Mouse (Mus musculus) spleen, postnatal 10 days (tissue): ENCODE data around the gene Rpl31.
A peak's percentile ranks its signal among the peaks of the same experiment; 100 is the strongest.

Source experiments
- DNase-seq, 2 experiments: peaks; one replicate each; pipeline ENCODE4 v3.0.0; 2021 to 2022; ENCODE audit warnings: low spot score in 2 of 2

The Rpl31 gene

GRCm38 (mm10) chr1:39367601-39368266 lies at the start of gene Rpl31:
Gene Rpl31 (plus strand): TSS chr1:39367842.
- peak; percentile 86 to 95 for DNase-seq

GRCm38 (mm10) chr1:39317935-39318334 lies 49.7 kb upstream of the Rpl31 start:
- DNase-seq = no peak

GRCm38 (mm10) chr1:39318870-39319269 lies 48.8 kb upstream of the Rpl31 start:
- DNase-seq = no peak

GRCm38 (mm10) chr1:39321954-39322353 lies 45.7 kb upstream of the Rpl31 start:
- DNase-seq = no peak

- no peak for DNase-seq
These were observed 42.4 kb upstream of the Rpl31 start for GRCm38 (mm10) chr1:39325228-39325627.

- DNase-seq = no peak
These were observed 40.1 kb upstream of the Rpl31 start for GRCm38 (mm10) chr1:39327546-39327945.

GRCm38 (mm10) chr1:39330857-39331594 lies 36.6 kb upstream of the Rpl31 start:
- DNase-seq = no peak

GRCm38 (mm10) chr1:39332456-39332855 lies 35.2 kb upstream of the Rpl31 start:
- DNase-seq = no peak

- no peak for DNase-seq
These were observed 32.0 kb upstream of the Rpl31 start for GRCm38 (mm10) chr1:39335561-39336196.

- DNase-seq = no peak
These were observed 30.9 kb upstream of the Rpl31 start for GRCm38 (mm10) chr1:39336788-39337187.

- no peak for DNase-seq
These were observed 28.8 kb upstream of the Rpl31 start for GRCm38 (mm10) chr1:39338831-39339230.

GRCm38 (mm10) chr1:39339455-39339854 lies 28.2 kb upstream of the Rpl31 start:
- DNase-seq = no peak

- DNase-seq = no peak
These were observed 27.5 kb upstream of the Rpl31 start for GRCm38 (mm10) chr1:39340156-39340555.

GRCm38 (mm10) chr1:39340647-39341046 lies 27.0 kb upstream of the Rpl31 start:
- peak in 1 of 2 experiments; percentile 30 for DNase-seq

GRCm38 (mm10) chr1:39341807-39342206 lies 25.8 kb upstream of the Rpl31 start:
- DNase-seq = no peak

- DNase-seq = no peak
These were observed 24.4 kb upstream of the Rpl31 start for GRCm38 (mm10) chr1:39343242-39343641.

GRCm38 (mm10) chr1:39344981-39345600 lies 22.6 kb upstream of the Rpl31 start:
- DNase-seq = no peak

GRCm38 (mm10) chr1:39349001-39349400 lies 18.6 kb upstream of the Rpl31 start:
- no peak for DNase-seq

- no peak for DNase-seq
These were observed 18.2 kb upstream of the Rpl31 start for GRCm38 (mm10) chr1:39349427-39349826.

GRCm38 (mm10) chr1:39361754-39362514 lies 5.7 kb upstream of the Rpl31 start:
- no peak for DNase-seq

GRCm38 (mm10) chr1:39362515-39362893 lies 5.1 kb upstream of the Rpl31 start:
- DNase-seq = no peak

- DNase-seq = no peak
These were observed 2.1 kb upstream of the Rpl31 start for GRCm38 (mm10) chr1:39365562-39365961.
